Mouse (Mus musculus): ENCODE measurements around the gene Pwwp2a. TPM values are rescaled to one million over a fixed set of nuclear protein-coding genes. Genes with fewer than 3 reads are reported as not detected.

The Pwwp2a gene
- total and polyA plus RNA-seq, 2 experiments from 2014 or later, result 18.8 to 19.9 TPM

GRCm38 (mm10) chr11:43703552-43703951 is 21.8 kb downstream of the Pwwp2a start:
- Histone ChIP-seq H3K4me2 (ENCODE audit: low read depth, low read length, poor library complexity, severe bottlenecking) (no peak overlapping the region), H3K9me3 (ENCODE audit: low read length) (no peaks in the 10 kb centered on the region), H3K4me1 (ENCODE audit: insufficient read depth, low read length) (no peaks in the 10 kb centered on the region), H3K9ac (replicated peaks; ENCODE audit: low read length, poor library complexity, severe bottlenecking) (no peak overlapping the region), H3K27me3 (ENCODE audit: insufficient read depth, low read length) (no peaks in the 10 kb centered on the region), H3K36me3 (ENCODE audit: insufficient read depth, low read length) (peaks cover 15% of the 10 kb centered on the region), H3K4me3 (ENCODE audit: low read depth, low read length) (no peak overlapping the region), H3K27ac (ENCODE audit: low read depth, low read length) (no peak overlapping the region)
- ATAC-seq (ENCODE audit: low FRiP score) (no peak), DNase-seq (ENCODE audit: low spot score) (no peak)
- no peak for TF ChIP-seq CTCF (IDR thresholded peaks at IDR 0.05)
- 52% methylated on average over 1 of the region's 1 CpGs for WGBS

- no peaks in the 10 kb centered on the region for H3K9me3 ChIP-seq (ENCODE audit: low read length)
- H3K4me3 ChIP-seq (ENCODE audit: low read depth, low read length), result no peak overlapping the region
- WGBS, result 88% methylated on average over 10 of the region's 10 CpGs
- no peak for DNase-seq (ENCODE audit: low spot score)
- no peak for TF ChIP-seq CTCF (IDR thresholded peaks at IDR 0.05)
- no peak overlapping the region for H3K27ac ChIP-seq (ENCODE audit: low read depth, low read length)
- ATAC-seq (ENCODE audit: low FRiP score), result no peak
- H3K4me2 ChIP-seq (ENCODE audit: low read depth, low read length, poor library complexity, severe bottlenecking), result no peak overlapping the region
- H3K36me3 ChIP-seq (ENCODE audit: insufficient read depth, low read length), result peaks cover 15% of the 10 kb centered on the region
- no peak overlapping the region for H3K9ac ChIP-seq (replicated peaks; ENCODE audit: low read length, poor library complexity, severe bottlenecking)
- H3K4me1 ChIP-seq (ENCODE audit: insufficient read depth, low read length), result no peaks in the 10 kb centered on the region
- H3K27me3 ChIP-seq (ENCODE audit: insufficient read depth, low read length), result no peaks in the 10 kb centered on the region
Observed at GRCm38 (mm10) chr11:43705751-43706150, 24.0 kb downstream of the Pwwp2a start.

GRCm38 (mm10) chr11:43708409-43708808 is 26.6 kb downstream of the Pwwp2a start:
- no peaks in the 10 kb centered on the region for H3K9me3 ChIP-seq (ENCODE audit: low read length)
- H3K4me2 ChIP-seq (ENCODE audit: low read depth, low read length, poor library complexity, severe bottlenecking), result no peak overlapping the region
- H3K9ac ChIP-seq (replicated peaks; ENCODE audit: low read length, poor library complexity, severe bottlenecking), result no peak overlapping the region
- no peaks in the 10 kb centered on the region for H3K27me3 ChIP-seq (ENCODE audit: insufficient read depth, low read length)
- 93% methylated on average over 2 of the region's 2 CpGs for WGBS
- H3K36me3 ChIP-seq (ENCODE audit: insufficient read depth, low read length), result peaks cover 15% of the 10 kb centered on the region
- no peaks in the 10 kb centered on the region for H3K4me1 ChIP-seq (ENCODE audit: insufficient read depth, low read length)
- TF ChIP-seq CTCF (IDR thresholded peaks at IDR 0.05), result no peak
- no peak overlapping the region for H3K27ac ChIP-seq (ENCODE audit: low read depth, low read length)
- ATAC-seq (ENCODE audit: low FRiP score) (no peak), DNase-seq (ENCODE audit: low spot score) (no peak)
- no peak overlapping the region for H3K4me3 ChIP-seq (ENCODE audit: low read depth, low read length)

GRCm38 (mm10) chr11:43712178-43712577 is 30.4 kb downstream of the Pwwp2a start:
- 94% methylated on average over 4 of the region's 4 CpGs for WGBS
- no peak overlapping the region for H3K4me3 ChIP-seq (ENCODE audit: low read depth, low read length)
- ATAC-seq (ENCODE audit: low FRiP score), result no peak
- H3K36me3 ChIP-seq (ENCODE audit: insufficient read depth, low read length), result peaks cover 9% of the 10 kb centered on the region; the same call in 1 of the 2 replicates
- no peaks in the 10 kb centered on the region for H3K4me1 ChIP-seq (ENCODE audit: insufficient read depth, low read length)
- H3K27me3 ChIP-seq (ENCODE audit: insufficient read depth, low read length), result no peaks in the 10 kb centered on the region
- H3K9me3 ChIP-seq (ENCODE audit: low read length), result no peaks in the 10 kb centered on the region
- no peak for DNase-seq (ENCODE audit: low spot score)
- no peak overlapping the region for H3K4me2 ChIP-seq (ENCODE audit: low read depth, low read length, poor library complexity, severe bottlenecking)
- TF ChIP-seq CTCF (IDR thresholded peaks at IDR 0.05), result no peak
- H3K9ac ChIP-seq (replicated peaks; ENCODE audit: low read length, poor library complexity, severe bottlenecking), result no peak overlapping the region
- H3K27ac ChIP-seq (ENCODE audit: low read depth, low read length), result no peak overlapping the region

- ATAC-seq (ENCODE audit: low FRiP score), result no peak
- WGBS, result 92% methylated on average over 3 of the region's 3 CpGs
Observed at GRCm38 (mm10) chr11:43723411-43723810, 41.6 kb downstream of the Pwwp2a start.

GRCm38 (mm10) chr11:43727796-43728195 is 46.0 kb downstream of the Pwwp2a start:
- no peak overlapping the region for H3K27ac ChIP-seq (ENCODE audit: low read depth, low read length)
- peaks cover 23% of the 10 kb centered on the region for H3K36me3 ChIP-seq (ENCODE audit: insufficient read depth, low read length)

More at GRCm38 (mm10) chr11:43723411-43723810, 41.6 kb downstream of the Pwwp2a start:
- Histone ChIP-seq H3K9me3 (ENCODE audit: low read length) (no peaks in the 10 kb centered on the region), H3K4me1 (ENCODE audit: insufficient read depth, low read length) (no peaks in the 10 kb centered on the region), H3K4me3 (ENCODE audit: low read depth, low read length) (no peak overlapping the region), H3K27ac (ENCODE audit: low read depth, low read length) (no peak overlapping the region), H3K4me2 (ENCODE audit: low read depth, low read length, poor library complexity, severe bottlenecking) (no peak overlapping the region), H3K9ac (replicated peaks; ENCODE audit: low read length, poor library complexity, severe bottlenecking) (no peak overlapping the region), H3K36me3 (ENCODE audit: insufficient read depth, low read length) (peaks cover 12% of the 10 kb centered on the region), H3K27me3 (ENCODE audit: insufficient read depth, low read length) (no peaks in the 10 kb centered on the region)
- TF ChIP-seq CTCF (IDR thresholded peaks at IDR 0.05), result no peak
- no peak for DNase-seq (ENCODE audit: low spot score)

More at GRCm38 (mm10) chr11:43727796-43728195, 46.0 kb downstream of the Pwwp2a start:
- Histone ChIP-seq H3K4me1 (ENCODE audit: insufficient read depth, low read length) (no peaks in the 10 kb centered on the region), H3K4me2 (ENCODE audit: low read depth, low read length, poor library complexity, severe bottlenecking) (no peak overlapping the region), H3K4me3 (ENCODE audit: low read depth, low read length) (no peak overlapping the region), H3K9ac (replicated peaks; ENCODE audit: low read length, poor library complexity, severe bottlenecking) (no peak overlapping the region), H3K9me3 (ENCODE audit: low read length) (no peaks in the 10 kb centered on the region), H3K27me3 (ENCODE audit: insufficient read depth, low read length) (no peaks in the 10 kb centered on the region)
- ATAC-seq (ENCODE audit: low FRiP score), result no peak
- DNase-seq (ENCODE audit: low spot score), result no peak
- TF ChIP-seq CTCF (IDR thresholded peaks at IDR 0.05), result no peak
- 88% methylated on average over 7 of the region's 7 CpGs for WGBS
